Mouse (Mus musculus): ENCODE measurements around the gene Vmn1r70. TPM values are rescaled to one million over a fixed set of nuclear protein-coding genes. Genes with fewer than 3 reads are reported as not detected.

Gene Vmn1r70
- total RNA-seq (2023), result not detected

DNA sequence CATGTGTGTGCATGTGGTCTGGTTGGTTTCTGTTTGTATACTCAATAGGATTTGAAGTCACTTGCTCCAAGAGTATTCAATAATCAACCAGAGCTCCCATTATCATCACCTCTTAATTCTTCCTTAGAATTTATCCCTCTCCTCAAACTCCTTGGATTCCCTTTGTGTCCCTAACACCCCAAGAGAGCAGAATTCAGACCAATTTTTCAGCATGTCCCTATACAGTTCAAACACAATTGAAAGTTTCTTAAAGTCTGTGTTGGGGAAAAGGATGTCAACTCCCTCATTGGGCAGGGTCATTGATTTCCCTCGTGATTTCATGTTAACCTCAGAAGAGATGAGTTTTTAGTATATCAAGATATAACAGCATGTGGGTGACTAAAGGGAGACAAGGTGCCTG, at the start of gene Vmn1r70:
Gene Vmn1r70, plus strand, starts transcription at position 301 of the 400 bp plus-strand sequence.

GRCm38 (mm10) chr7:10613559-10613958, 17.8 kb upstream of the Vmn1r70 start, which contains the start of gene Vmn1r69:
Vmn1r69 (minus strand) TSS chr7:10613659.

Other genes starting within 250 kb of the Vmn1r70 start
- not detected for gene Vmn1r67, start 188.2 kb upstream of the Vmn1r70 start, total RNA-seq (2023)
- 1 to 10 TPM in 1 of 2 experiments, under 1 TPM in 1; 0.47 to 1.4 TPM for gene Zik1, start 136.1 kb upstream of the Vmn1r70 start, total RNA-seq (2023)
- gene Vmn1r68, start 73.0 kb upstream of the Vmn1r70 start, total RNA-seq (2023), result not detected
- not detected for gene Vmn1r69, start 17.9 kb upstream of the Vmn1r70 start, total RNA-seq (2023)
- not detected for gene Nlrp4b, start 56.3 kb downstream of the Vmn1r70 start, total RNA-seq (2023)
- gene Vmn1r71, start 122.8 kb downstream of the Vmn1r70 start, total RNA-seq (2023), result not detected

Measured in B cell, adult 67 days (primary cell).